Mouse (Mus musculus) left cerebral cortex, adult 18-20 months (tissue): Measurements from ENCODE around the gene Mprip. TPM values are rescaled to one million over a fixed set of nuclear protein-coding genes. Genes with fewer than 3 reads are reported as not detected.
A peak's percentile ranks its signal among the peaks of the same experiment; 100 is the strongest.

Experiments
- DNase-seq, 2 experiments: peaks; one replicate each; pipeline ENCODE4 v3.0.0; 2021 to 2022; ENCODE audit warnings: low spot score in 2 of 2, mixed read lengths in 1 of 2
- total RNA-seq, 2 experiments: library from RNA; stranded (reverse); gene quantifications; 2 replicates each; pipeline ENCODE4 v1.2.3; 2021

The Mprip gene
- total RNA-seq, 2 experiments from 2014 or later = 279 to 287 TPM

DNA sequence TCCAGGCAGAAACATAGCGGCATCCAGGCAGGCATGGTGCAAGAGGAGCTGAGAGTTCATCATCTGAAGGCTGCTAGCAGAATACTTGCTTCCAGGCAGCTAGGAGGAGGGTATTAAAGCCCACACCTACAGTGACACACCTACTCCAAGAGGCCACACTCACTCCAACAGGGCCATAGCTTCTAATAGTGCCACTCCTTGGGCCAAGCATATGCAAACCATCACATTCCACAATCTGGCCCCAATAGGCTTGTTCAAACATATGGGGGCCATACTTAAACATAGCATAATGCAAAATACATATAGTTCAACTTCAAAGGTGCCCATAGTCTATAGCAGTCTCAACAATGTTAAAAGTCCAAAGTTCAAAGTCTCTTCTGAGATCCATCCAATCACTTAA is 128.2 kb downstream of the Mprip start:
- DNase-seq = no peak

GRCm38 (mm10) chr11:59793390-59793789 is 132.3 kb downstream of the Mprip start:
- no peak for DNase-seq

DNA sequence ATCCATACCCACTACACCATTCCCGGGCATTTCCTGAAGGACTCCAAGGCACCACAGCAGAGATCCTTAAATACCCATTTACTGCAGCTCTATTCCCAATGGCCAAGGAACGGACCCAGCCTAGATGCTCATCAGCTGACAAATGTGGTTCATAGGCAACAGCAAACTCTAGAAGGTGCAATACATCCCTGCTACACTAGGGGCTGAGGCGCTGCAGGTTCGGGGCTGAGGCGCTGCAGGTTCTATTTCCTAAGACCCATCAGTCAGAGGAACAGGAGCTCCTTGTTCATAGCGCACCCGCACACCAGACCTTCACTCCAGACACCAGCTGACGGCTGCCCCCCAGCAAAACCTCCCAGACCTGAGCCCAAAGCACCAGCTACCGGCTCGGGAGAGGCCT is 139.3 kb downstream of the Mprip start:
- no peak for DNase-seq

- no peak for DNase-seq
These were observed 140.8 kb downstream of the Mprip start for GRCm38 (mm10) chr11:59801881-59802280.

- DNase-seq = no peak
These were observed 142.4 kb downstream of the Mprip start for GRCm38 (mm10) chr11:59803516-59803915.

DNA sequence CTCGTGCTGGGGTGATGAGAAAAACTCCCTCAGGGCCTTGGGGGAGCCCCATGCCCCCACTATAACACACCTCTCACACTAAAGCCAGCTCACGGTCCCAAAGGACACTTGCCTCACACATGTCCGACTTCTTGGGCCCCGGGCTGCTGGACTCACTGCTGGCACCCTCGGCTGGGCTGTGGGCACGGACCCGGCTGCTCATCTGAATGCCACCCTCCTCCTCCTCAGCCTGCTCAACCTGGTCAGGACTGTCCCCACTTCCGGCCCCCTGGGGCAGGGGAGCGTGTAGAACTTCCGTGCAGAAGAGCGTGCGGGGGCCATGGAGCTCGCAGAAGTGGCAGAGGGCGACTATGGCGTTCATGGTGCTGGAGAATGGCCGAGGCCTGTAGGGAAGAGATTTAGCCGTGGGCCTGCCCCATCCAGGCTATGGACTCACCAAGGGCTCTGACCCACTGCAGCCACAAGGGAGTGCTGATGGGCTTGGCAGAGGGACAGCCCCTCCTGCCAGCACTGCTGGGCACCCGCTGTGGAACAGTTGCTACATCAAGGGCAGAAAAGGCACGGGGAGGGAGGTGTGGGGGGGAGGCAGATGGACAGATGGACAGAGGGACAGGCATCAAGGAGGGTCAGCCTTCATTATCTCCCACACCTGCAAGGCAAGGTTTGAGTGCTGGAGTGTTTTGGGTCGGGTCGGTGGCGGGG is 143.5 kb downstream of the Mprip start:
- DNase-seq = no peak

GRCm38 (mm10) chr11:59805256-59805655 is 144.2 kb downstream of the Mprip start:
- no peak for DNase-seq

- DNase-seq = no peak
These were observed 144.6 kb downstream of the Mprip start for GRCm38 (mm10) chr11:59805656-59806055.

DNA sequence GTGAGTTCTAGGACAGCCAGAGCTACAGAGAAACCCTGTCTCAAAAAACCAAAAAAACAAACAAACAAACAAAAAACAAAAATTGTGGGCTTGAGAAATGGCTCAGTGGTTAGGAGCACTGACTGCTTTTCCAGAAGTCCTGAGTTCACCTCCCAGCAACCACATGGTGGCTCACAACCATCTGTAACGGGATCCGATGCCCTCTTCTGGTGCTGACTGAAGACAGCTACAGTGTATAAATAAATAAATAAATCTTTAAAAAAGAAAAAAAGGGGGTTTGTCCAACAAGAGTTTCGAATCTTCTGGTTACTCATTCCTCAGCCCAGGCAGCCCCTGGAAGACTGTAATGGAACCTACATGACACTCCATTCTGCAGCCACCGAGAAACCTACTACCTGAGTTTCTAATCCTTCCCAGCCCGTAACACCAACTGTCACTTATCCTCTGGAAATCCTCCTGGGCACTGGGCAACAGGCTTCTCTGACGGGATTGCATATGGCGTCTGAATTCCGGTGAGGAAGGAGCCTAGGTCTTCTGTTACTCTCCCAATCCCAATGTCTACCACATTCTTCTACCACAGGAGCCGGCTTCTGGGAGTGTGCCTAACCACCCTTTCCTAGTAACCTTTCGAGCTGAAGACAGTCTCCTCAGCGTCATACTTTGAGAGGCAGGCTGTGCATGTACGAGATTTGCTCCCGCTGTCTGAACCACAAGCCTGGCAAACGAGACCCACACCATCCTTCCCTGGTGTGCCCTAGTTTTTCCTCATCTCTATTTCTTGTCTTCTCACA is 147.3 kb downstream of the Mprip start:
- no peak for DNase-seq

GRCm38 (mm10) chr11:59809071-59809669 is 148.1 kb downstream of the Mprip start:
- DNase-seq = no peak

- peak; percentile 78 to 84 for DNase-seq
These were observed 148.8 kb downstream of the Mprip start, which contains the start of gene Flcn for GRCm38 (mm10) chr11:59809670-59810474. Flcn (minus strand) TSS chr11:59810016.

DNA sequence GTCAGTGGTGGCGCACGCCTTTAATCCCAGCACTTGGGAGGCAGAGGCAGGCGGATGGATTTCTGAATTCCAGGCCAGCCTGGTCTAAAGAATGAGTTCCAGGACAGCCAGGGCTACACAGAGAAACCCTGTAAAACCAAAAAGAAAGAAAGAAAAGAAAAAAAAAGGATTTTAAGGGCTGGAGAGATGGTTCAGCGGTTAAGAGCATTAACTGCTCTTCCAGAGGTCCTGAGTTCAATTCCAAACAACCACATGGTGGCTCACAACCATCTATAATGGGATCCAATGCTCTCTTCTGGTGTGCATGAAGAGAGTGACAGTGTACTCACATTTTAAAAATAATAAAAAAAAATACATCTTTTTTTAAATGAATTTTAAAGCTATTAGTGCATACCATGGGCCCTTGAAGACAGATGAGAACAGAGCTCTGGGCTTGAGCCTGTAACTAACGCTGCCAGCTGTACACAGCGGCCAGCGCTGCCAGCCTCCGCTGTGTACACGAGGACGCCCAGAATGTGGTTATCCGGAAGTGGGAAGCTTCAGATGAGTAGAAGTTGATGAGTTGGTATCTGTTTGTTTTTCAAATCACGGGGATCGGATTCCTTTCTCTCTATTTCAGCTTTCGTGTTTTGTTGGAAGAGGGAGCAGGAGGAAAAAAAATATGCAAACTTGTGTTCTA is 149.5 kb downstream of the Mprip start:
- no peak for DNase-seq

GRCm38 (mm10) chr11:59811211-59811610 is 150.1 kb downstream of the Mprip start:
- no peak for DNase-seq

GRCm38 (mm10) chr11:59813276-59813675 is 152.2 kb downstream of the Mprip start:
- DNase-seq = no peak

- no peak for DNase-seq
These were observed 153.2 kb downstream of the Mprip start for GRCm38 (mm10) chr11:59814311-59814710.

DNA sequence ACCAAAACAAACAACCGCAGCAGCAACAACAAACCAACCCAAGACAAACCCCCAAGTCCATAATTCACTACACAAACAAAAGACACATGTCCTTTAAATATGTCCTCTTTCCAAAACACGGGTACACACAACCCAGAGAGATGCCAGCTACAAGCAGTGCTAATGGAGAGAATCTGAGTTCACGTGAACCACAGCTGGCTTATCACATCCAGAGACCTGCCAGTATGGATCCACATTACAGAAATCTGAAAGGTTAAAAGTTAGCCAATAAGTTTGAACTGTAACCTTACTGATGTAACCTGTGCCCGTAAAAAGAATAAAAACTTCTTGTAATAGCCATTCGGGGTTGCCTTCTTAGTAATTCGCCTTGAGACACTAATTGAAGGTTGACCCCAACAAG is 153.8 kb downstream of the Mprip start:
- DNase-seq = no peak

DNA sequence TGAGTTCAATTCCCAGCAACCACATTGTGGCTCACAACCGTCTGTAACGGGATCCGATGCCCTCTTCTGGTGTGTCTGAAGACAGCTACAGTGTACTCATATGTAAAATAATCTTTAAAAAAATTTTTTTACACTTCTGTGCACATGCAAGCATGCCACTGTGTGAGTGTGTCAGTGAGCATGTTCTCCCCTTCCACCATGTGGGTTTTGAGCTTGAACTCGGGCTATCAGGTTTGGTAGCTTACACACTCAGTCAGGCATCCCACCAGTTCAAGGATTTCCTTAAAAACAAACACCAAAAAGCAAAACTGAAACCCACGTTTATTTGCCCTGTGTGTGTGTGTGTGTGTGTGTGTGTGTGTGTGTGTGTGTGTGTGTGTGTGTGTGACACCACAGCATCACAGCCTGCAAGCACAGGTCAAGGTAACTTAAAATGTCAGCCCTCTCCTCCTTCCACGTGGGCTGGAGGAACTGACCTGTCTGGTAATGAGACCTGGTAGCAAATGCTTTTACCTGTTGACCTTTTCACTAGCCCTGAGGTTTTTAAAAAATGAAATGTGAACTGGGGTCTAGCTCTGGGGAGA is 154.5 kb downstream of the Mprip start:
- DNase-seq = no peak

DNA sequence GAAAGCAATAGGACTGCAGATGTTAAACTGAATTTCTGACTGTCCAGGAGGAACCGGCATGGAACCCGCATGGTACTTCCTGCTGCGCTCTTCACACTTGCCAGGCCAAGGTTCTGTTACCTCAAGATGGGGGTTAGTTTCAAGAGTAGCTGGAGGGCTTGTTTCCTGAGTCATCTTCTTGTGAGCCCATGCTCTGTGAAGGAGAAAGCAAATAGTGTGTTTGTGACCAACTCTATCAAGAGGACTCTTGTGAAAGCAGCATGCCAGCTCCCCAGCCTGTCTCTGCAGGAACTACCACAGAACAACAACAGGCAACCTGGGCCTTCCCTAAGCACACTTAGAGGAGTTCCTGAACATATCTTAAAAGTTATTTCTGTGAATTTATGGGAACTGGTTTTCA is 156.8 kb downstream of the Mprip start:
- no peak for DNase-seq

GRCm38 (mm10) chr11:59821625-59822024 is 160.5 kb downstream of the Mprip start:
- no peak for DNase-seq
